Mouse (Mus musculus) heart, embryonic 16.5 days (tissue): ENCODE measurements at regions not wholly inside any gene's neighbourhood (a gene's known extent, or its start where the extent isn't known, plus 50 kb on each side); places are given as distances from the start of the nearest gene placed in this dataset.
"Not testable (repeated sequence)": the region's sequence is repeated elsewhere in the genome, so short reads cannot be mapped to it uniquely, and the experiment has no call there.

ENCODE experiments used
- ATAC-seq: fragments of 200-750 bp; cut with Nextera tagmentation; replicated peaks from 2 replicates; pipeline ENCODE4 v1.8.0; 2017; ENCODE audit warnings: moderate number of reproducible peaks; ENCODE audit not compliant: insufficient read depth, low FRiP score; ENCODE audit errors: extremely low read depth
- H3K27ac ChIP-seq: fragments of 300-500 bp; sonication (generic); 2 replicates; pipeline ENCODE4 v1.5.1; 2014; ENCODE audit warnings: mild to moderate bottlenecking, low read length, control low read depth, moderate library complexity
- H3K27me3 ChIP-seq: fragments of 300-500 bp; sonication (generic); 2 replicates; pipeline ENCODE4 v1.6.1; 2014; ENCODE audit warnings: low read length, mixed read lengths; ENCODE audit not compliant: control insufficient read depth, insufficient read depth
- H3K36me3 ChIP-seq: fragments of 300-500 bp; sonication (generic); 2 replicates; pipeline ENCODE4 v1.6.1; 2014; ENCODE audit not compliant: control insufficient read depth, insufficient read depth
- H3K4me1 ChIP-seq: fragments of 300-500 bp; sonication (generic); 2 replicates; pipeline ENCODE4 v1.6.1; 2014; ENCODE audit warnings: low read length, mixed read lengths; ENCODE audit not compliant: control insufficient read depth, insufficient read depth
- H3K4me2 ChIP-seq: fragments of 300-500 bp; sonication (generic); 2 replicates; pipeline ENCODE4 v1.6.1; 2014; ENCODE audit warnings: low read depth, mild to moderate bottlenecking, control low read depth, low read length
- H3K4me3 ChIP-seq: fragments of 300-500 bp; sonication (generic); 2 replicates; pipeline ENCODE4 v1.5.1; 2014; ENCODE audit warnings: mild to moderate bottlenecking, control low read depth, low read length
- H3K9ac ChIP-seq: fragments of 300-500 bp; sonication (generic); 2 replicates; pipeline ENCODE4 v1.6.1; 2014; ENCODE audit warnings: low read length, control low read depth
- H3K9me3 ChIP-seq: fragments of 300-500 bp; sonication (generic); replicated peaks from 2 replicates; pipeline ENCODE4 v1.6.1; 2016; ENCODE audit warnings: low read length; ENCODE audit not compliant: control insufficient read depth
- WGBS: fragments of 180-500 bp; shearing (Covaris S2); extraction: QIAGEN DNeasy Blood & Tissue Kit; methylation state at CpG from one replicate; pipeline ENCODE4 v1.1.7; 2014; 5-methylcytosine and 5-hydroxymethylcytosine counted together

DNA sequence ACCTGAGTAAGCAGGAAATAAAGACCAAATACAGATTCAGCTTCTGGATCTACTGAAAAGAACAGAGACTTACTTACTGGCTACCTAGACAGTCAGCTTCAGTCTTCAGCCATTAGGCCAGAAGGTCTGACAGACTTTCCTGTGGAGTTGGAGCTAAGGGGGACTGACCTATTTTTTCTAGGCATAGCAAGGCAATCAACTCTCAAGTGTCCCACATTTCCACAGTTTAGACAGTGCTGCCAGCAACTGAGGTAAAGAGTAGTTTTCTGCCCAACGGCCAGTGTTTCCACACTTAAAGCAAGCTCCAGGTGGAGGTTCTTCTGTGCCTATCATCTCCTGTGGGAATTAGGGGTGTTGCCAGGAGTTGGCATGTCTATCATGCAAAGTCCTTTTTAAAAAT, 111.3 kb upstream of the Ppp6c start:
- no peaks in the 10 kb centered on the region for H3K9me3 ChIP-seq
- WGBS: 90% methylated on average over 1 of the region's 1 CpGs
- H3K36me3 ChIP-seq: no peaks in the 10 kb centered on the region
- ATAC-seq: no peak
- no peak overlapping the region for H3K4me3 ChIP-seq
- H3K27me3 ChIP-seq: no peaks in the 10 kb centered on the region
- H3K27ac ChIP-seq: no peak overlapping the region
- H3K4me1 ChIP-seq: no peaks in the 10 kb centered on the region
- no peak overlapping the region for H3K4me2 ChIP-seq
- no peak overlapping the region for H3K9ac ChIP-seq

DNA sequence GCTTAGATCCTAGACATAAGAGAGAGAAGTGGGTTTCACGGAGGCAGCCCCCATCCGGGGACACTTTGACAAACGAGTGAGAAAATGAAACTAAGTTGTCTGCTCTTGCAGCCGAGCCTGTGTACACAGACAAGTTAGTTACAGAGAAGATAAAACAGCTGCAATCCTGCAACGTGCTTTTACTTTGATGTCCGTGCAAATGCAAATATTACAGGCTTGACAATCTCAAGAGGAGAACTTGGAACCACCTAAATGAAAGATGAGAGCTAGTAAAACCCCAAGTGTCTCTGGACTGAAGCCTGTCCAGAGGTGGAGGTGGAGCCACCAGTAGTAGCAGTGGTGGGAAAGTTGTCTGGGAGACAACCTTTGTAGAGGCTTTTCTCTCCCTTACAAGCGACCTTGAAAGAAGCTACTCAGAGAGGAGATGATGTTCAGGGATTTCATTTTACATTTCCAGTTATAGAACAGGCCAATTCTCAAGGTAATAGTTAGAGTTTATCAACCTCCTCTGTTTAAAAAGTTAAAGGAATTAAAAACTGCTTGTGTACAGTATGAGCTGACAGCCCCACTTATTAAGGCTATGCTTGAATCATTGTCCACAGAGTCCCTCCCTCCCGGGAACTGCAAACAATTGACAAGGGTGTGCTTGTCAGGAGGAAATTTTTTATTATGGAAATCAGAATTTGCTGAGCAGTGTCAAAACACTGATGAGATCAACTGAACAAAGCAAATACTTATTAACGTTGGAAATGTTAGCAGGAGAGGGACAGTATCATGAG, 99.7 kb upstream of the Ppp6c start:
- H3K27ac ChIP-seq: peak overlapping the region; percentile 37
- no peak; the same call in 1 of the 2 replicates for ATAC-seq

GRCm38 (mm10) chr2:39325122-39325521, 98.9 kb upstream of the Ppp6c start:
- H3K4me2 ChIP-seq: peak overlapping the region; percentile 65
- ATAC-seq: not testable (repeated sequence)

More for the DNA sequence above, 99.7 kb upstream of the Ppp6c start:
- Histone ChIP-seq H3K4me3 (peak overlapping the region; percentile 48), H3K4me1 (no peaks in the 10 kb centered on the region), H3K9ac (peak overlapping the region; percentile 46), H3K27me3 (no peaks in the 10 kb centered on the region), H3K4me2 (peak overlapping the region; percentile 65), H3K9me3 (no peaks in the 10 kb centered on the region), H3K36me3 (no peaks in the 10 kb centered on the region)
- WGBS: 40% methylated on average over 9 of the region's 9 CpGs

DNA sequence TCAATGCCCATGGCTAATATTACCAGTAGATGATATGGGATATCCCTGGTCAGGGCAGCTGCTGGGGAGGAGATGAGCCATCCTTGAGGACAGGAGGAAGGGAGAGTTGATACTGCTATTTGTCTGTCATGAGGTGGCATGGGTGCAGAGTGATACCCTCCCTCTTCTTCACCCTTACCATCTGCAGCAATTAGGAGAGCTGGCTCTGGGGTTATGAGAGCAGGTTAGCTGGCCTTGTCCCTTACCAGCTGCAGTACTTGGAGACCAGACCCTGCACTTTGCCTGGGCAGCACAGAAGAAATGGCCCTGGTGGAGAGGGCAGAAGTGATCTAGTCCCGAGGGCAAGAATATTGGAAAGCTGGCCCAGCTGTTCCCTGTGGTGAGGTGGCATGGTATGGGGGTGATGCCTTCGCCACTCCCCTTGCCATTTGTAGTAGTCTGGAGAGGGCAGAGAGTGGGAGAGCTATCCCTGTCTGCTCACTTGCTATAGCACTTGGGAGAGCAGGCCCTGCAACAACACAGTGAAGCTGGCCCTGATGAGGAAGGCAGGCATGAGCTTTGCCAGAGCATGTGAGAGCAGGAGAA, 73.6 kb upstream of the Ppp6c start:
- H3K9me3 ChIP-seq: no peaks in the 10 kb centered on the region
- no peak overlapping the region for H3K4me3 ChIP-seq
- no peaks in the 10 kb centered on the region for H3K4me1 ChIP-seq
- no peak for ATAC-seq
- H3K4me2 ChIP-seq: no peak overlapping the region
- H3K36me3 ChIP-seq: no peaks in the 10 kb centered on the region
- 64% methylated on average over 2 of the region's 2 CpGs for WGBS
- no peak overlapping the region for H3K27ac ChIP-seq
- H3K27me3 ChIP-seq: no peaks in the 10 kb centered on the region
- H3K9ac ChIP-seq: no peak overlapping the region

More at GRCm38 (mm10) chr2:39325122-39325521, 98.9 kb upstream of the Ppp6c start:
- H3K9me3 ChIP-seq, H3K9ac ChIP-seq, H3K27ac ChIP-seq, H3K4me1 ChIP-seq, H3K27me3 ChIP-seq, H3K36me3 ChIP-seq: not testable (repeated sequence)
- peak overlapping the region; percentile 48 for H3K4me3 ChIP-seq
- 49% methylated on average over 3 of the region's 3 CpGs for WGBS

GRCm38 (mm10) chr2:39299290-39299689, 73.0 kb upstream of the Ppp6c start:
- 68% methylated on average over 1 of the region's 1 CpGs for WGBS
- no peaks in the 10 kb centered on the region for H3K36me3 ChIP-seq
- H3K4me3 ChIP-seq: no peak overlapping the region
- no peak overlapping the region for H3K9ac ChIP-seq
- no peaks in the 10 kb centered on the region for H3K27me3 ChIP-seq
- no peak overlapping the region for H3K4me2 ChIP-seq
- H3K9me3 ChIP-seq: no peaks in the 10 kb centered on the region
- no peak for ATAC-seq
- no peak overlapping the region for H3K27ac ChIP-seq
- H3K4me1 ChIP-seq: no peaks in the 10 kb centered on the region

DNA sequence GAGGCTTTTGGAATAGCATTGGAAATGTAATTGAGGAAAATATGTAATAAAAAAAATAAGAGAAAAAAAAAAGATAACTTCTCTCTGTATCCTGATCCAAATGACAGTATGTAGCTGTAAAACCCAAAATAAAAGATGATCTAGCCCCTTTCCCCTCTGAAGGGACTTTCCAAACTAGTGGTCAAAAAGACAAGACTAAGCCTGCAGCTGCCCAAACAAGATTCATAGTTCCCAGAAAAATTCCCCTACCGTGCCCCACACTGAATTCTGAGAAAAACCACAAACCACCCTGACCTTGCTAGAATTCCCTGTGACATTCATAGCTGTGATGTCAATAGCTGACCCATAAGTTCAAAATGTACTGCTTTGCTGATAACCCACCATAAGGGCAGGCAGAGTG, 69.2 kb upstream of the Ppp6c start:
- no peak for ATAC-seq
- Histone ChIP-seq H3K9ac (no peak overlapping the region), H3K4me3 (no peak overlapping the region), H3K4me2 (no peak overlapping the region), H3K36me3 (no peaks in the 10 kb centered on the region), H3K27ac (no peak overlapping the region), H3K9me3 (no peaks in the 10 kb centered on the region), H3K27me3 (no peaks in the 10 kb centered on the region), H3K4me1 (no peaks in the 10 kb centered on the region)
- 67% methylated on average over 1 of the region's 1 CpGs for WGBS

GRCm38 (mm10) chr2:39278218-39278617, 52.0 kb upstream of the Ppp6c start:
- Histone ChIP-seq H3K4me1 (no peaks in the 10 kb centered on the region), H3K27me3 (no peaks in the 10 kb centered on the region), H3K9me3 (no peaks in the 10 kb centered on the region), H3K4me3 (no peak overlapping the region), H3K9ac (no peak overlapping the region), H3K36me3 (no peaks in the 10 kb centered on the region), H3K4me2 (no peak overlapping the region), H3K27ac (no peak overlapping the region)
- 45% methylated on average over 1 of the region's 1 CpGs for WGBS
- ATAC-seq: no peak
